Mouse (Mus musculus) cerebellum, adult 2 months (tissue): ENCODE results near the gene Igfbp2. TPM values are rescaled to one million over a fixed set of nuclear protein-coding genes. Genes with fewer than 3 reads are reported as not detected.
A peak's percentile ranks its signal among the peaks of the same experiment; 100 is the strongest.

Source experiments
- DNase-seq, 2 experiments: peaks; one replicate each; pipeline ENCODE4 v3.0.0; 2021
- H3K27ac ChIP-seq: fragments of 200-500 bp; 2 replicates; pipeline ENCODE4 v1.5.1; 2012; ENCODE audit warnings: low read length, control low read depth, inconsistent platforms; ENCODE audit not compliant: insufficient read depth
- H3K27me3 ChIP-seq: fragments of 200-500 bp; 2 replicates; pipeline ENCODE4 v1.6.1; 2012; ENCODE audit warnings: inconsistent platforms, mild to moderate bottlenecking, low read length, moderate library complexity; ENCODE audit not compliant: control insufficient read depth, insufficient read depth
- H3K4me1 ChIP-seq: fragments of 200-500 bp; 2 replicates; pipeline ENCODE4 v1.6.1; 2011; ENCODE audit warnings: low read length; ENCODE audit not compliant: control insufficient read depth, insufficient read depth
- H3K4me3 ChIP-seq: fragments of 200-500 bp; replicated peaks from 2 replicates; pipeline ENCODE3; 2011; ENCODE audit warnings: mild to moderate bottlenecking, low read depth, low read length, control low read depth; ENCODE audit not compliant: insufficient read depth
- CTCF ChIP-seq: fragments of 200-500 bp; IDR thresholded peaks from 2 replicates; pipeline ENCODE4 v1.5.1; 2011; ENCODE audit warnings: low read depth, mild to moderate bottlenecking, control low read depth, low read length, moderate library complexity, borderline replicate concordance; ENCODE audit not compliant: insufficient read depth
- POLR2A ChIP-seq: fragments of 200-500 bp; IDR thresholded peaks from 2 replicates; pipeline ENCODE4 v1.6.1; 2011; ENCODE audit warnings: low read length, control low read depth, borderline replicate concordance; ENCODE audit not compliant: insufficient read depth
- WGBS: fragments of 180-500 bp; shearing (Covaris S2); methylation state at CpG from one replicate; pipeline ENCODE4 v1.1.7; 2018; 5-methylcytosine and 5-hydroxymethylcytosine counted together
- polyA plus RNA-seq: library from polyadenylated mRNA; depleted of rRNA; stranded (reverse); fragments of >200 nt; gene quantifications from 2 replicates; pipeline ENCODE4 v1.2.3, GENCODE M21; 2012

Gene Igfbp2
- polyA plus RNA-seq, 1 experiment = 63.0 TPM

GRCm38 (mm10) chr1:72854337-72855237 lies 30.3 kb downstream of the Igfbp2 start:
- 32% methylated on average over 10 of the region's 10 CpGs for WGBS
- Histone ChIP-seq H3K4me3 (no peak overlapping the region), H3K4me1 (no peaks in the 10 kb centered on the region), H3K27me3 (no peaks in the 10 kb centered on the region), H3K27ac (no peak overlapping the region)
- DNase-seq = peak; percentile 59 to 66
- TF ChIP-seq POLR2A (no peak), CTCF (peak; percentile 96)

GRCm38 (mm10) chr1:72855729-72856128 lies 31.4 kb downstream of the Igfbp2 start:
- Histone ChIP-seq H3K27me3 (no peaks in the 10 kb centered on the region), H3K4me3 (no peak overlapping the region), H3K4me1 (no peaks in the 10 kb centered on the region), H3K27ac (no peak overlapping the region)
- no peak for DNase-seq
- no peak for TF ChIP-seq POLR2A
- no peak for TF ChIP-seq CTCF
- 82% methylated on average over 10 of the region's 10 CpGs for WGBS

- WGBS = 75% methylated on average over 19 of the region's 19 CpGs
- TF ChIP-seq CTCF = no peak
- TF ChIP-seq POLR2A = no peak
These were observed 32.1 kb downstream of the Igfbp2 start for GRCm38 (mm10) chr1:72856209-72856909.

DNA sequence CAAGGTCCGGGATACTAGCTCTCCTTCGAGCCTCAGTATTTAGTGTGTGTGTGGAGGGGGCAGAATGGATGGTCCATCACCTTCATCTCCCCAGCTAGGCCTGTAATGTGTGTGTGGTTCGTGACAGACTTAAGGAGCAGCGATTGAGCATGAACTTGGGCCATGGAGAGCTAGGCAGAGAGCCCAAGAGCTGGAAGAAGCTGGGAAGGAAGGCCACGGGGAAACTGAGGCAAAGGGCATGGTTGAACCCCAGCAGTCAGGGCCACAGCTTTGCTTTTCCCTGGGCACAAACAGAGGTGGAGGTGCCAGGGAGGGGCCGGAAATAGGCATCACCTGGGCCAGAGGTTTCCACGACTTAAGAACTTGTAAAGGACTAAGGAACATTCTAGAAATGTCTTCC lies 32.8 kb downstream of the Igfbp2 start:
- Histone ChIP-seq H3K4me3 (no peak overlapping the region), H3K4me1 (no peaks in the 10 kb centered on the region), H3K27me3 (no peaks in the 10 kb centered on the region), H3K27ac (no peak overlapping the region)
- WGBS = 73% methylated on average over 7 of the region's 7 CpGs
- no peak for TF ChIP-seq POLR2A
- no peak for TF ChIP-seq CTCF
- no peak for DNase-seq

More at GRCm38 (mm10) chr1:72856209-72856909, 32.1 kb downstream of the Igfbp2 start:
- Histone ChIP-seq H3K4me3 (no peak overlapping the region), H3K27ac (no peak overlapping the region), H3K27me3 (no peaks in the 10 kb centered on the region), H3K4me1 (no peaks in the 10 kb centered on the region)
- DNase-seq = no peak

DNA sequence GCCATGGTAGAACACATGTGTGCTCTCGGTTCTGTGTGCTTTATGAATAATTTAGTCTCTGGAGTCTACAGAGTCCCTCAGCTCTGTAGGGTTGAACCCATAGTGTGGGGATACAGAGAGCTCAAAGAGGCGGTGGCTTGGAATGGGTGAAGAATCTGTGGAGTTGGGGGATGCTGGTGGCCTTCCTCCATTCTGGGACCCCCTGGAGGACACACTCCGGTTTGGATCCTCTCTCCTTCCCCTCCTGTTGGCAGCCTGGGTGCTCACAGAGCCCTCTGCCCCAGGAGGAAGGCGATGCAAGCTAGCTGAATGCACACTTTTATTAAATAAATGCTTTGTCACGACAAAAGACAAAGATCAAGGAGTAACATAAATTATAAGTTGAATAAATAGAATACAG lies 33.3 kb downstream of the Igfbp2 start:
- Histone ChIP-seq H3K27ac (no peak overlapping the region), H3K4me1 (no peaks in the 10 kb centered on the region), H3K27me3 (no peaks in the 10 kb centered on the region), H3K4me3 (no peak overlapping the region)
- 60% methylated on average over 5 of the region's 5 CpGs for WGBS
- TF ChIP-seq CTCF (no peak), POLR2A (no peak)
- DNase-seq = no peak

- Histone ChIP-seq H3K4me1 (no peaks in the 10 kb centered on the region), H3K27ac (no peak overlapping the region), H3K4me3 (no peak overlapping the region), H3K27me3 (no peaks in the 10 kb centered on the region)
- TF ChIP-seq POLR2A (no peak), CTCF (no peak)
- DNase-seq = no peak
- 82% methylated on average over 9 of the region's 9 CpGs for WGBS
These were observed 34.0 kb downstream of the Igfbp2 start for GRCm38 (mm10) chr1:72858286-72858685.

DNA sequence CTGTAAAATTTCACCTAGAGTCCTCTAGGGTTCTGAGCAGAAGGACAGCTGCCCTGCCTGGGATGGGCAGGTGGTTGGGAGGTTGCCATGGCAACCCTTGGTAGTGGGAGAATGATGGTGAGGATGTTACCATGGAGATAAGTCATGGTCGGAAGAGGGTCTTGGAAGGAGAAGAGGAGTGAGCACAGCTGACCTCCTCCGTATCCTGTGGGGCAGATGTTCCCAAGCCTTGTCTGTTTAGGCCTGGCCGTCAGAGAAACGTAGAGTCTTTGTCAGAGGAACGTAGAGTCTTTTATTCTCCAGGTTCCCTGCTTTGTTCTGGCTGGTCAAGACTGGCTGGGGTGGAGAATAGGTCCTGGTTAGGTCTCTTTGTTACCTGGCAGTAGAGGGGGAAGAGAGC lies 34.6 kb downstream of the Igfbp2 start:
- TF ChIP-seq CTCF (no peak), POLR2A (no peak)
- no peak overlapping the region for H3K27ac ChIP-seq
- WGBS = 26% methylated on average over 5 of the region's 5 CpGs

More for the DNA sequence above, 34.6 kb downstream of the Igfbp2 start:
- H3K4me1 ChIP-seq = no peaks in the 10 kb centered on the region
- no peak overlapping the region for H3K4me3 ChIP-seq
- DNase-seq = no peak
- no peaks in the 10 kb centered on the region for H3K27me3 ChIP-seq
